Mouse (Mus musculus): ENCODE data around the gene Gm45808.
"Not testable (repeated sequence)": the region's sequence is repeated elsewhere in the genome, so short reads cannot be mapped to it uniquely, and the experiment has no call there.

The Gm45808 gene

GRCm38 (mm10) chr7:45467090-45467670 is 19.4 kb downstream of the Gm45808 start:
- no peak for DNase-seq (ENCODE audit: low spot score)

GRCm38 (mm10) chr7:45466283-45467089 is 20.1 kb downstream of the Gm45808 start, which contains the start of gene Bax:
Gene Bax, minus strand, starts transcription at chr7:45466898.
- peak; percentile 96 for DNase-seq (ENCODE audit: low spot score)

GRCm38 (mm10) chr7:45465549-45465948 is 21.1 kb downstream of the Gm45808 start:
- DNase-seq (ENCODE audit: low spot score) = peak; percentile 54

GRCm38 (mm10) chr7:45465112-45465511 is 21.5 kb downstream of the Gm45808 start:
- DNase-seq (ENCODE audit: low spot score) = no peak

- no peak for DNase-seq (ENCODE audit: low spot score)
These were observed 22.4 kb downstream of the Gm45808 start for GRCm38 (mm10) chr7:45463987-45464778.

- DNase-seq (ENCODE audit: low spot score) = not testable (repeated sequence)
These were observed 23.7 kb downstream of the Gm45808 start for GRCm38 (mm10) chr7:45462868-45463267.

- no peak for DNase-seq (ENCODE audit: low spot score)
These were observed 24.3 kb downstream of the Gm45808 start for GRCm38 (mm10) chr7:45462325-45462724.

- no peak for DNase-seq (ENCODE audit: low spot score)
These were observed 24.8 kb downstream of the Gm45808 start for GRCm38 (mm10) chr7:45461781-45462180.

GRCm38 (mm10) chr7:45461326-45461725 is 25.3 kb downstream of the Gm45808 start:
- peak; percentile 69 for DNase-seq (ENCODE audit: low spot score)

- peak; percentile 78 for DNase-seq (ENCODE audit: low spot score)
These were observed 25.7 kb downstream of the Gm45808 start for GRCm38 (mm10) chr7:45460860-45461314.

- DNase-seq (ENCODE audit: low spot score) = peak; percentile 23
These were observed 26.2 kb downstream of the Gm45808 start for GRCm38 (mm10) chr7:45460377-45460776.

GRCm38 (mm10) chr7:45459564-45460140 is 27.0 kb downstream of the Gm45808 start, which contains the start of gene Ftl1:
Gene Ftl1, minus strand, starts transcription at chr7:45459884.
- peak; percentile 97 for DNase-seq (ENCODE audit: low spot score)

GRCm38 (mm10) chr7:45458748-45459563 is 27.7 kb downstream of the Gm45808 start:
- peak; percentile 74 for DNase-seq (ENCODE audit: low spot score)

- DNase-seq (ENCODE audit: low spot score) = peak; percentile 55
These were observed 29.2 kb downstream of the Gm45808 start for GRCm38 (mm10) chr7:45457204-45458060.

GRCm38 (mm10) chr7:45456721-45457203 is 29.8 kb downstream of the Gm45808 start:
- no peak for DNase-seq (ENCODE audit: low spot score)

GRCm38 (mm10) chr7:45455932-45456696 is 30.5 kb downstream of the Gm45808 start:
- peak; percentile 26 for DNase-seq (ENCODE audit: low spot score)

GRCm38 (mm10) chr7:45454971-45455370 is 31.6 kb downstream of the Gm45808 start:
- DNase-seq (ENCODE audit: low spot score) = no peak

GRCm38 (mm10) chr7:45451344-45451982 is 35.1 kb downstream of the Gm45808 start:
- DNase-seq (ENCODE audit: low spot score) = peak; percentile 85

GRCm38 (mm10) chr7:45449974-45450373 is 36.6 kb downstream of the Gm45808 start:
- DNase-seq (ENCODE audit: low spot score) = no peak
